Mouse (Mus musculus): Measurements from ENCODE around the gene Vmn1r127.
"Not testable (repeated sequence)": the region's sequence is repeated elsewhere in the genome, so short reads cannot be mapped to it uniquely, and the experiment has no call there.

Gene Vmn1r127

GRCm38 (mm10) chr7:21319761-21320160 lies at the start of gene Vmn1r127:
Gene Vmn1r127, minus strand, starts transcription at chr7:21319861.
- not testable (repeated sequence) for DNase-seq (ENCODE audit: low read depth)

GRCm38 (mm10) chr7:21361191-21361590 lies 41.5 kb upstream of the Vmn1r127 start, which contains the start of gene Vmn1r129:
Gene Vmn1r129, minus strand, starts transcription at chr7:21361291.
- DNase-seq (ENCODE audit: low read depth), result not testable (repeated sequence)

GRCm38 (mm10) chr7:21349073-21349472 lies 29.4 kb upstream of the Vmn1r127 start, which contains the start of gene Vmn1r128:
Gene Vmn1r128, plus strand, starts transcription at chr7:21349373.
- not testable (repeated sequence) for DNase-seq (ENCODE audit: low read depth)

GRCm38 (mm10) chr7:21301367-21301766 lies 18.3 kb downstream of the Vmn1r127 start, which contains the start of gene Vmn1r126:
Gene Vmn1r126, minus strand, starts transcription at chr7:21301467.
- DNase-seq (ENCODE audit: low read depth), result not testable (repeated sequence)

GRCm38 (mm10) chr7:21271879-21272278 lies 47.8 kb downstream of the Vmn1r127 start, which contains the start of gene Vmn1r125:
Gene Vmn1r125, plus strand, starts transcription at chr7:21272179.
- not testable (repeated sequence) for DNase-seq (ENCODE audit: low read depth)
